ENCODE assay signal across 11 mouse cellular contexts in genomic region chr2:30870863-30871262, GRCm38 (mm10). TPM values are rescaled to one million over a fixed set of nuclear protein-coding genes. Genes with fewer than 3 reads are reported as not detected.
DNase-seq lines count a peak whose midpoint lies in the region; ATAC-seq lines count a peak whose summit lies in the region.
"Had no signal": no experiment of that assay in that cellular context is flagged by ENCODE, and none has a peak within 500 bp of the region (broad histone marks: within the 10 kb centered on the region; RNA-seq: fewer than 3 reads in every experiment).

No protein-coding gene starts in this region.

- 66% methylated on average over 8 of the region's 8 CpGs for WGBS in hindbrain, embryonic 11.5 days

- H3K4me1 ChIP-seq in hindbrain, embryonic 11.5 days (replicated peaks; ENCODE audit: control insufficient read depth, insufficient read depth, low read length) = peaks cover 2% of the 10 kb centered on the region; the same call in 1 of the 2 replicates

- no peaks in the 10 kb centered on the region for H3K9me3 ChIP-seq in hindbrain, embryonic 11.5 days (ENCODE audit: control insufficient read depth, low read length)
- H3K9me3 ChIP-seq: forebrain, embryonic 12.5 days; hindbrain, embryonic 12.5 days had no signal

- H3K9ac ChIP-seq in hindbrain, embryonic 11.5 days (ENCODE audit: low read depth, low read length) = no peak overlapping the region
- H3K9ac ChIP-seq: forebrain, embryonic 12.5 days; hindbrain, embryonic 12.5 days had no signal

- H3K27me3 ChIP-seq in hindbrain, embryonic 11.5 days (ENCODE audit: control insufficient read depth, insufficient read depth, low read length) = no peaks in the 10 kb centered on the region
- H3K27me3 ChIP-seq: hindbrain, embryonic 12.5 days had no signal

- no peaks in the 10 kb centered on the region for H3K36me3 ChIP-seq in hindbrain, embryonic 11.5 days (ENCODE audit: control insufficient read depth, insufficient read depth, low read length)
- H3K36me3 ChIP-seq: forebrain, embryonic 12.5 days; hindbrain, embryonic 12.5 days had no signal

- no peak overlapping the region for H3K27ac ChIP-seq in hindbrain, embryonic 11.5 days (ENCODE audit: low read depth, low read length)
- H3K27ac ChIP-seq: forebrain, embryonic 12.5 days; hindbrain, embryonic 12.5 days had no signal

- peak; percentile 16 for DNase-seq in cerebellum, adult 11 months
- DNase-seq in right cerebral cortex, postnatal 10 days (ENCODE audit: low spot score in 2 of 2) = peak; percentile 66 to 73
- no peak for DNase-seq in right cerebral cortex, postnatal 4 days
- DNase-seq in kidney, adult 9 months = peak; percentile 77
- DNase-seq in thymus, postnatal 36 days = no peak
- DNase-seq in hindbrain, embryonic 11.5 days (ENCODE audit: low spot score) = no peak
- DNase-seq in urinary bladder, postnatal 4 days (ENCODE audit: low spot score in 2 of 2) = no peak

- H3K4me2 ChIP-seq in hindbrain, embryonic 11.5 days (replicated peaks; ENCODE audit: low read depth, low read length) = no peak overlapping the region
- H3K4me2 ChIP-seq: forebrain, embryonic 12.5 days; hindbrain, embryonic 12.5 days; liver, embryonic 11.5 days had no signal

- no peak for ATAC-seq in cerebellum, adult (ENCODE audit: insufficient number of reproducible peaks, low FRiP score, low TSS enrichment)
- ATAC-seq in hindbrain, embryonic 11.5 days (ENCODE audit: low FRiP score) = no peak

- H3K4me3 ChIP-seq in hindbrain, embryonic 11.5 days (ENCODE audit: low read depth, low read length) = no peak overlapping the region
- H3K4me3 ChIP-seq: forebrain, embryonic 12.5 days; hindbrain, embryonic 12.5 days had no signal

RNA-seq across cellular contexts. Expression of gene Prrx2, which starts 36.1 kb away (rescaled TPM):
- 36.7 and 39.7 TPM in 2 replicates for polyA plus RNA-seq in hindbrain, embryonic 11.5 days (2014; fragmentation: Nextera tagmentation; extraction: Ambion mirVana)

RNA-seq across cellular contexts. Expression of gene Asb6, which starts 40.7 kb away (rescaled TPM):
- 26.0 and 28.5 TPM in 2 replicates for polyA plus RNA-seq in hindbrain, embryonic 11.5 days (2014; fragmentation: Nextera tagmentation; extraction: Ambion mirVana)

RNA-seq across cellular contexts. Expression of gene Ptges, which starts 58.8 kb away (rescaled TPM):
- 5.5 and 5.6 TPM in 2 replicates for polyA plus RNA-seq in hindbrain, embryonic 11.5 days (2014; fragmentation: Nextera tagmentation; extraction: Ambion mirVana)

Comparison
In these comparisons a context has a peak if more than half of its experiments do, and no peak if none do; other contexts are left out.
1. DNase-seq: peak in cerebellum, adult 11 months (single experiment), right cerebral cortex, postnatal 10 days (2 of 2) and kidney, adult 9 months (single experiment); none in right cerebral cortex, postnatal 4 days (single experiment), thymus, postnatal 36 days (0 of 2), hindbrain, embryonic 11.5 days (single experiment) and urinary bladder, postnatal 4 days (0 of 2).